Mouse (Mus musculus) adrenal gland, postnatal 10 days (tissue): Measurements from ENCODE around the gene Anks1. TPM values are rescaled to one million over a fixed set of nuclear protein-coding genes. Genes with fewer than 3 reads are reported as not detected.

Experiments used
- DNase-seq: peaks from one replicate; pipeline ENCODE4 v3.0.0; 2021; ENCODE audit warnings: mixed read lengths
- total RNA-seq, 2 experiments: library from RNA; stranded (reverse); gene quantifications; 2 replicates each; pipeline ENCODE4 v1.2.3; 2021

The Anks1 gene
- total RNA-seq, 2 experiments from 2014 or later: 26.9 to 40.0 TPM

- no peak for DNase-seq
Observed at GRCm38 (mm10) chr17:28021911-28022310, 112.8 kb downstream of the Anks1 start.

DNA sequence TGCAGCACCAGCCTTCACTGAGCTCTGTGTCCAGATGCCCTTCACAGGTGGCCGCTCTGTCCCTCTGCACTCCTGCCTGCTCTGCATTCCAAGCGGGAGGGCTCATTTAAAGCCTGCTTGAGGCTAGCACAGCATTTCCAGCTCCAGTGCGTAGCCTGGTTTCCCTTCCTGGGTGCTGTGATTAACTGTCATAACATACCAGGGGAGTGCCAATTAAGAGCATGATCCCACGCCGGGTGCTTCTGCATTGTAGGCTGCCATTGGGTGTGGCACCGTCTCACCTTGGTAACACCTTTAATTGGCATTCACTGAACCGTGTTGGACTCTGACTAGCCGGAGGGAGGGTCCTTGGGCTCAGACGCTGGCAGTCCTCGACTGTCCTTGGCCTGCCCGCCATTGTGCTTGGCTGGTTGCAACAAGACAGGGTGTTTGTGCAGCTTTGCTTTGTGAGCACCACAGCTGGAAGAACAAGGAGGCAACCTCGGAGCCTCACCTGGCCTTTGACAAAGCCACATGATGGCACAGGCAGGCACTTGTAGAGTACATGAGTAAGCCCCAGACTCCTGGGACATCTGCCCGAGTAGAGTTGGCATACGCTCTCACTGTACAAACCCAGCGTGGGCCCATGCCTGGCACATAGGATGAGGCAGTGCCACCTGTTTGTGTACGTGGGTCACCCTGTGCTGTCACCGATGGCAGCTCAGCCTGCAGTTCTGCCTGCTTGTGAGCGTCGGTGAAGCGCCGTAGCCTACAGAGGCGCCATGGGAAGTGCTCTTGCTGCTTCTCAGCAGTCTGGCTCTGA, 113.9 kb downstream of the Anks1 start:
- no peak for DNase-seq

DNA sequence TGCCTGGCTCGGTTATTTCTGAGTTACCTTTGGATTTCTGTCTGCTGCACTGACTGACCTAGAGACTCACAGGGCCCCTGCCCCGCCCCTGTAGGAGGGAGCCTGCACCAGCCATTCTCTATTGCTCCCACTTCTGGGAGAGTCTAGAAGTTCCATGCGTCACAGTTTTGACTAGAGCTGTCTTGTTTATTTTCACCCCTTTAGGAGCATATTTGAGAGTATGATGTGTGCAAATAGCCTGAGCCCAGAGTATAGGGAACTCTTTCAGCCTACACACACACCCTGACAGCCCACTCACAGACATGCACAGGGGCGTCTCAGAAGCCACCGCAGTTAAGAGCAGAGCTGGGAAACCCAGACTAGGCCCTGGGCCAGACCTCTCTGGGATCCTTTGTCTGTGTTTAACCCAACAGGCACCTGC, 116.4 kb downstream of the Anks1 start:
- DNase-seq: no peak

- DNase-seq: no peak
Observed at GRCm38 (mm10) chr17:28026111-28026872, 117.2 kb downstream of the Anks1 start.

GRCm38 (mm10) chr17:28027197-28027596, 118.1 kb downstream of the Anks1 start:
- DNase-seq: no peak

- no peak for DNase-seq
Observed at GRCm38 (mm10) chr17:28028236-28028635, 119.1 kb downstream of the Anks1 start.

GRCm38 (mm10) chr17:28029308-28029707, 120.2 kb downstream of the Anks1 start:
- no peak for DNase-seq

DNA sequence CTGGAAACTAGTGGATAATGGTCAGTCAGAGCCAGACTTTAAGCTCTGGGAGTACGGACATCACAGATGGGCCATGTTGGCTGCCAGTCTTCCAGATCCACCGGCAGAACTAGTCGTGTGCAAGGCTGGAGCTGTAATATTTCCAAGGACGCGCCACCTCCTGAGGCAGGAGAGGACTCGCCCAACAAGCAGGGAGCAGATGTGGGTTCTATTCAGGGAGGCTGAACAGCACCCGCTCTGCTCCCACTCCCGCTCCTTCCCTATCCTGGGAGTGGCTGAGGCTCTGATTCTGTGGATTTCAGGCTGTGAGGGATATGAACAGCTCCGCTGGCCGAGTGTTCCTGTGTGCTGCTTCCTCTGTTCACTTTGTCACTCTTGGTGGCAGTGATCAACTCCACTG, 121.3 kb downstream of the Anks1 start:
- no peak for DNase-seq

DNA sequence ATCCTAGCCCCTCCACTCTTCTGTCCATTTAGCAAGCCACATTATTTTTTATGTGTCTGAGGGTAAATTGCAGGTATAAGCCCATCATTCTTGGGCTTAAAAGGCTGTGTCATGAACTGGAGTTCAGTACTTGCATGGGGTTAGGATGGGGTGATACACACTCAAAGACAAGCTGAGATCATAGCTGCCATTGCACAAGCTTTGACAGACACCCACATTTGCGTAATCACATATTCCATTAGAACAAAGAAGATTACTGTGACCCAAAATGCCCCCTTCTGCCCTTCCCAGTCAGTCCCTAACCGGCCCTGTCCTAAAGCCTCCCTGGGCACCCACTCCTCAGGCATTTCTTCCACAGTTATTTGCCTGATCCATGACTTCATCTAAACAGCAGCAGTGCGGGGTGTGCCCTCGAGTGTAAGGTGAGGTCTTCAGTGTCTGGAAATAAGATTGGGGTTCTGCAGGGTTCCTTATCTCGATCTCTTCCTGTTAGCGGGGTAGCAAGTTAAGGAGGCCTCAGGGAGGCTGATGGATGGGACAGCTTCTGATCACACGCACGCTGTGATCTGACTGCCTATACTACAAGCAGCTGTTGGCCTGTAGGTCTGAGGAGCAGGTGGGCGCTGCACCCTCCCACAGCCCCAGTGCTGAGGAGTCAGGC, 122.3 kb downstream of the Anks1 start:
- DNase-seq: no peak

DNA sequence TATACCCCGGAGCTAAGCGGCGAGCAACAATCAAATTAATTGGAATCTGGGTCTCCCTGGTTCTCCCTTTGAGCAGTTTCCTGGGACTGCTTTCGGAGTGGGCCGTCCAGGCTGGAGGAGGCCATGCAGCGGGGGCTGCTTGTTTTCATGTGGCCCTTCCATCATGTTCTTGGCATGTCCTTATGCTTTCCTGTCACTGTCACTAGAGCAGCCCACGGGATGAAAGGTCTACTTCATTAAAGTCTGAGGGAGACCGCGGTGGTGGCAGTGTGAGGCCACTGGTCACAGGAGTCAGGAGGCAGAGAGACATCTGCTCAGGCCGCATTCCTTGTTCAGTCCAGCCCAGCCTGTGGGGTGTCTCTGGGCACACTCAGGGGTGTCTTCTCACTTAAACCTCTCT, 123.1 kb downstream of the Anks1 start:
- DNase-seq: no peak

DNA sequence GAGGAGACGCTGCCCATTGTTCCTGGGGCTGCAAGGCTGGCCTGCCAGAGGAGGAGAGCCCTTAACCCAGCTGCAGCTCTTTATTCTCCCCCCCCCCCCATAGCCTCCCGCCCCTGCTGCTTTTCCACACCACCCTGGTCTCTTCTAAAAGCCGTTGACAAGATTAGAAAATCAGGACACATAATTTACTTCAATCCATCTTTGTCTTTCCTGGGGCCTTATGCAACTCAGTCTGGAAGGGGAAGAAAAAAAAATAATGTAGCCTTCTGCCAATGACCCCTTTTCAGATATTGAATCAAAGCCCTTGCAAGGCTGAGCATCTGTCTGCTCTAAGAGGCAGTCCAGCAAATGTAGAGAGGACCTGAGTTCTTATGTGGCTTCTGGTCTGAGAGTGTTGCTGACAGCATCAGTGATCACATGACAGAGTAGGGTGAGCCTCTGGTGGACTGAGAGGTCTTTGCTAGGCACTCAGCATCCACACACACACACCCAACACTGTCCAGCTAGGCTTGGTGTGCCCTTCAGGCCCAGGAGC, 124.0 kb downstream of the Anks1 start:
- no peak for DNase-seq

- peak; percentile 62 for DNase-seq
Observed at GRCm38 (mm10) chr17:28034986-28035385, 125.9 kb downstream of the Anks1 start.

GRCm38 (mm10) chr17:28036813-28037756, 128.0 kb downstream of the Anks1 start:
- no peak for DNase-seq

DNA sequence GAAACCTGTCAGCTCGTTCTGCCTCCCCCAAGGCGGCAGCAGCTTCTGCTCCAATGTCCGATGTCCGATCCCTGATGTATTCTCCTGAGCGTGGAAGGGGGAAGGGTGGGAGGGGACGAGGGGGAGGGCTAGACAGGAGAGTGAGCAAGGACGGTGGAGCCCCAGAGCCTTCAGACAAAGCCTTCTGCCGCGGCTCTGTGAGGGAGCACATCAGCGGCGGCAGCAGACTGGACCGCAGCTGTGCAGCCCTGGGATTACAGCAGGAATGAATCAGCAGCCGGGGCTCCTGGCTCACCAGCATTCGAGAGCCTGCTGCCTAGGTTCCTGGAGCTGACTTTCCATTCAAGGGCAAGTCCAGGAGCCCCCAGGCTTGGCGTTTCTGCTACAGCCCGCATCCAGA, 131.5 kb downstream of the Anks1 start:
- no peak for DNase-seq

- no peak for DNase-seq
Observed at GRCm38 (mm10) chr17:28041298-28041697, 132.2 kb downstream of the Anks1 start.

- DNase-seq: no peak
Observed at GRCm38 (mm10) chr17:28042299-28042771, 133.2 kb downstream of the Anks1 start.

DNA sequence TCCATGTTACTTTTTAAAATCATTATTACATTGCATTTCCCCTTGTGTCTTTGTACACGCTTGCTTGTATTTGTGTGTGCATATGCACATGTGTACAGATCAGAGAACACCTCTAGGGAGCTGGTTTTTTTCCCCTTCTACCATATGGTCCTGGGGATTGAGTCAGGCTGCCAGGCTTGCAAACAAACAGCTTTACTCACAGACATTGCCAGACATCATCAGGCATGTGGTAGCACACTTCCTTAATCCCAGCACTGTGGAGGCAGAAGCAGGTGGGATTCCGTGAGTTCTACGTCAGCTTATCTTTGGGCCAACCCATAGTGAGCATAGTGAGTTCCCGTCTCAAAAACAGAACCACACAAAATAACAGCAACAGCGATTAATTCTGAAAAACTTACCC, 137.9 kb downstream of the Anks1 start:
- DNase-seq: no peak

DNA sequence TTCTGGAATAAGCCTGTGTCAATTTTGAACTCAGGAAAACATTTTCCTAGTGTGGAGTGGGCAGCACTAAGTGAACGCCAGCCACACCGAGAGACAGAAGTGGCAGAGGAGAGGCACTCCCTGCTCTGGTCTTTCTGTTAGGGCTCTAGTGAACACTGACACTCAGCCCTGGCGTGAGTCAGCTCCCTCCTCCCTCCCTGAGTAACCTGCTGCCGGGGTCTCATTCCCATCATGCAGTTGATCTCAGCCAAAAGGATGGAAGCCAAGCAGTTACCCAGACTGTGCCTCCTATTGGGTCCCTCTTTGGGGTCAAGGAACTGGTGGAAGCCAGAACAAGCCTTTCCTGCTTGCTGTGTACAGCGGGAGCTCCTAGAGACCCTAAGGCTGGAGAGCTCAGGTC, 138.4 kb downstream of the Anks1 start:
- no peak for DNase-seq

GRCm38 (mm10) chr17:28048425-28048824, 139.3 kb downstream of the Anks1 start:
- no peak for DNase-seq

- peak; percentile 71 for DNase-seq
Observed at GRCm38 (mm10) chr17:28050210-28050609, 141.1 kb downstream of the Anks1 start.

- no peak for DNase-seq
Observed at GRCm38 (mm10) chr17:28052293-28052863, 143.3 kb downstream of the Anks1 start.
